Mouse (Mus musculus) testis, postnatal 14 days (tissue): ENCODE measurements around the gene Gm21874.
"Not testable (repeated sequence)": the region's sequence is repeated elsewhere in the genome, so short reads cannot be mapped to it uniquely, and the experiment has no call there.

Source experiments
- DNase-seq: peaks from one replicate; pipeline ENCODE4 v3.0.0; 2021; ENCODE audit warnings: low spot score

Gm21874 gene

GRCm38 (mm10) chrY:9416048-9416447 is at the start of gene Gm21874:
TSS of gene Gm21874 (minus strand) at chrY:9416148.
- DNase-seq, result not testable (repeated sequence)
